Mouse (Mus musculus) liver, adult 2 months (tissue): ENCODE results near the gene Ncaph. TPM values are rescaled to one million over a fixed set of nuclear protein-coding genes. Genes with fewer than 3 reads are reported as not detected.
"Not testable (repeated sequence)": the region's sequence is repeated elsewhere in the genome, so short reads cannot be mapped to it uniquely, and the experiment has no call there.

ENCODE experiments used
- DNase-seq: peaks from one replicate; pipeline ENCODE4 v3.0.0-alpha.2; 2011; ENCODE audit warnings: low read depth, low spot score; ENCODE audit errors: extremely low read depth
- H3K27ac ChIP-seq: fragments of 200-500 bp; replicated peaks from 2 replicates; pipeline ENCODE4 v1.5.1; 2012; ENCODE audit warnings: low read depth, mild to moderate bottlenecking, control low read depth, inconsistent platforms, low read length; ENCODE audit not compliant: insufficient read depth
- H3K27me3 ChIP-seq: fragments of 200-500 bp; 2 replicates; pipeline ENCODE4 v1.6.1; 2012; ENCODE audit warnings: mild to moderate bottlenecking, moderate library complexity, low read length, inconsistent platforms; ENCODE audit not compliant: control insufficient read depth, insufficient read depth
- H3K36me3 ChIP-seq: fragments of 200-500 bp; 2 replicates; pipeline ENCODE4 v1.6.1; 2012; ENCODE audit warnings: low read length, inconsistent platforms; ENCODE audit not compliant: control insufficient read depth, insufficient read depth
- H3K4me1 ChIP-seq: fragments of 200-500 bp; 2 replicates; pipeline ENCODE4 v1.6.1; 2011; ENCODE audit warnings: low read length; ENCODE audit not compliant: control insufficient read depth, insufficient read depth
- H3K4me3 ChIP-seq: fragments of 200-500 bp; 2 replicates; pipeline ENCODE4 v1.5.1; 2011; ENCODE audit warnings: low read depth, mild to moderate bottlenecking, control low read depth, low read length, moderate library complexity; ENCODE audit not compliant: insufficient read depth
- H3K79me2 ChIP-seq: fragments of 200-500 bp; 2 replicates; pipeline ENCODE4 v1.6.1; 2012; ENCODE audit warnings: inconsistent platforms, mild to moderate bottlenecking, low read length, moderate library complexity; ENCODE audit not compliant: control insufficient read depth, insufficient read depth
- H3K9ac ChIP-seq: fragments of 200-500 bp; 2 replicates; pipeline ENCODE4 v1.6.1; 2012; ENCODE audit warnings: low read depth, mild to moderate bottlenecking, control low read depth, inconsistent platforms, low read length
- CTCF ChIP-seq: fragments of 200-500 bp; IDR thresholded peaks from 2 replicates; pipeline ENCODE4 v1.5.1; 2011; ENCODE audit warnings: low read depth, low read length, control low read depth
- POLR2A ChIP-seq: fragments of 200-500 bp; IDR thresholded peaks from 2 replicates; pipeline ENCODE4 v1.6.1; 2011; ENCODE audit warnings: low read length, control low read depth; ENCODE audit not compliant: insufficient read depth; ENCODE audit errors: extremely low read depth
- WGBS: fragments of 180-500 bp; shearing (Covaris S2); methylation state at CpG from one replicate; pipeline ENCODE4 v1.1.7; 2018; 5-methylcytosine and 5-hydroxymethylcytosine counted together
- polyA plus RNA-seq: library from polyadenylated mRNA; depleted of rRNA; stranded (reverse); fragments of >200 nt; gene quantifications from 2 replicates; pipeline ENCODE4 v1.2.3, GENCODE M21; 2012; rRNA removed
- total RNA-seq: library from RNA; depleted of rRNA; stranded (reverse); fragments of >200 nt; gene quantifications from 2 replicates; pipeline ENCODE4 v1.2.3, GENCODE M21; 2014; rRNA removed

Ncaph gene
- total RNA-seq (0.65 and 2.3 TPM in 2 replicates), polyA plus RNA-seq (0.14 and 0.24 TPM in 2 replicates)

GRCm38 (mm10) chr2:127133621-127134461, at the start of gene Ncaph:
Gene Ncaph, minus strand, starts transcription at chr2:127133954.
- Histone ChIP-seq H3K79me2 (peaks cover 7% of the 10 kb centered on the region), H3K36me3 (no peaks in the 10 kb centered on the region), H3K4me1 (peaks cover 6% of the 10 kb centered on the region), H3K9ac (peak within 1 kb of the TSS; percentile 75), H3K4me3 (peak within 1 kb of the TSS; percentile 83), H3K27me3 (no peaks in the 10 kb centered on the region), H3K27ac (peak within 1 kb of the TSS; percentile 77)
- TF ChIP-seq POLR2A = peak; percentile 56; the same call in 1 of the 2 replicates
- no peak for TF ChIP-seq CTCF
- 1% methylated on average over 57 of the region's 57 CpGs for WGBS
- peak; percentile 75 for DNase-seq

DNA sequence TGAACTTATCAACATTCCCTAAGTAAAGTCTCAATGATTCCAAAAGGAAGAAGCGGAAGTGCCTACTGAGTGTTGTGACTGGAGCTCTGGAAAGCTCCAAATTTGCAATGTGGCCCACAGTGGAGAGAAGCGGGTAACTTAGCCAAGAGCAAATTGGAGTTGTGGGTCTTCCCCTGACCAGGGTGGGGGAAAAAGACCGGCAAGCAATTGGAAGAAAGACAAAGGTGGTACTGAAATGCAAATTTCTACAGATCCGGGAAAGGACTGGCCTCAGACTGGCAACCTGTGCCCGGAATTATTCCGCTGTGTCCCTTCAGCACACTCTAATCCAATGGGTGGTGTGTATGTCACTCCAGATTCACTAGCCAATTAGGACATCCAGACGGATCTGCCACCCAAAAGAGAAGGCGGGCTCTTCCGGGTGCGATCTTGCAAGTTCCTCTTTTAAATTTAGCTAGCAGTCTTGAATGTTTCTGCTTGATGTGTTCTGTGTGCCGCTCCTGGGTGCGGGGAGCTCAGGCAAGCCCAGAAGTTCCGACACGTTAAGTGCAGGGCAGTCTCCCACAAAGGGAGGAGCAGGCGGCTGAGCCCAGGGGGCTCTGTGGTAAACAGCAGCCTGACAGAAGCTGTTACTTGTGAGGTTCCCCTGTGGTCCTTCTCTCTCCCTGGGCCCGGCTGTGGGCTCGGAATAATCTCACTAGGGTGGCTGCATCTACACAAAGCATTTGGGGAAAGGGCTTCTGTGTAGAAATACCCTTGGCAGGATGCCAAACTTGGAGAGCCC, 49.0 kb upstream of the Ncaph start:
- Histone ChIP-seq H3K27me3 (no peaks in the 10 kb centered on the region; the same call in 1 of the 2 replicates), H3K36me3 (no peaks in the 10 kb centered on the region), H3K27ac (peak overlapping the region; percentile 67), H3K9ac (peak overlapping the region; percentile 67), H3K4me3 (peak overlapping the region; percentile 74), H3K79me2 (no peaks in the 10 kb centered on the region), H3K4me1 (no peaks in the 10 kb centered on the region)
- TF ChIP-seq POLR2A = 0 out of 2 replicates have a peak, but pooled peaks have one; percentile 9
- no peak for TF ChIP-seq CTCF
- peak; percentile 94 for DNase-seq
- WGBS = 3% methylated on average over 17 of the region's 17 CpGs

DNA sequence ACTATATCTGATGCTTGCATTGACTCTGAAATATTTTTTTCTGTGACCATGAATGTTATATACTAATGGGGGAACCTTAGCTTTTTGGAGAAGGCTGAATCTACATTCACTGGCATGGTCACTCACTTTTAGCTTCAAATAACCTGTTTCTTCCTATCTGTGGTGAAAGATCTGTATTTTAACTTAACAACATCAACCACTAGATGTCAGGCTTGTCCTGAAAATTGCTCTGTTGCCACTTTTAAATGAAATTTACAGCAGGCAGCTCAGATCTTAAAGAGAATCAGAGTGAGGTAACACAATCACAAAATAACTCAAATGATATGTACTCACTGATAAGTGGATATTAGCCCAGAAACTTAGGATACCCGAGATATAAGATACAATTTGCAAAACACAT, 32.5 kb upstream of the Ncaph start:
- not testable (repeated sequence) for H3K36me3 ChIP-seq, H3K79me2 ChIP-seq, H3K9ac ChIP-seq, H3K27ac ChIP-seq, H3K4me3 ChIP-seq, H3K4me1 ChIP-seq, H3K27me3 ChIP-seq
- DNase-seq = peak; percentile 52
- TF ChIP-seq CTCF = peak; percentile 41
- 7% methylated on average over 1 of the region's 1 CpGs for WGBS

DNA sequence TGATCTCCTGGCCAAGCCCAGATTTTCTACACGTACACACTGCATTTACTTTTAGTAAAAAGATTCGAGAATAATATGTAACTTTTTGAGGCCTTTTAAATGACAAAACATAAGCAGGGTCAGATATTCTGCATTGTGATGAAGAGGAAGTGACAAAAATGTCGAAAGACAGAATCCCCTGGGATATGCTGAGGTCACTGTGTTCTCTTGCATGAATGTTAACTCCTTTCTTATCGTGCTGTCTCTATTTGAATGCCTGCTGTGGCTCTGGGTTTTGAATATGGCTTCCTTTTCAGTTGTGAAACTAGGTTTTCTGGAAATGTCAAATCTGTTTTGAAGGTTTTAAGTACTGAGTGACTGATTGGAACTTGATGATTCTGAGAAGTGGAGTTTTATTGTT, 31.9 kb upstream of the Ncaph start:
- no peak overlapping the region for H3K27ac ChIP-seq
- no peak for DNase-seq
- no peak overlapping the region for H3K4me3 ChIP-seq
- H3K27me3 ChIP-seq = no peaks in the 10 kb centered on the region
- TF ChIP-seq POLR2A = no peak
- TF ChIP-seq CTCF = no peak
- WGBS = 57% methylated on average over 4 of the region's 4 CpGs
- no peak overlapping the region for H3K9ac ChIP-seq
- H3K36me3 ChIP-seq = no peaks in the 10 kb centered on the region
- H3K79me2 ChIP-seq = no peaks in the 10 kb centered on the region
- no peaks in the 10 kb centered on the region for H3K4me1 ChIP-seq

- Histone ChIP-seq H3K9ac (no peak overlapping the region), H3K36me3 (no peaks in the 10 kb centered on the region), H3K79me2 (no peaks in the 10 kb centered on the region; the same call in 1 of the 2 replicates), H3K4me3 (no peak overlapping the region), H3K27me3 (no peaks in the 10 kb centered on the region), H3K27ac (no peak overlapping the region), H3K4me1 (peaks cover 5% of the 10 kb centered on the region; the same call in 1 of the 2 replicates)
- DNase-seq = no peak
- TF ChIP-seq POLR2A (no peak), CTCF (no peak)
- WGBS = 86% methylated on average over 3 of the region's 3 CpGs
Observed at GRCm38 (mm10) chr2:127145699-127146098, 11.9 kb upstream of the Ncaph start.
